Mouse (Mus musculus) CH12.LX (cell line): Measurements from ENCODE around the gene Fcgr2b.

Experiments used
- ELF1 ChIP-seq: IDR thresholded peaks from 2 replicates; pipeline ENCODE4 v1.6.1; 2014; ENCODE audit warnings: low read depth, mild to moderate bottlenecking, inconsistent platforms, low read length, improper control_type of control experiment
- PAX5 ChIP-seq: IDR thresholded peaks from 2 replicates; pipeline ENCODE4 v1.6.1; 2012; ENCODE audit warnings: low read length, inconsistent platforms, mixed read lengths
- POLR2A ChIP-seq: IDR thresholded peaks from 2 replicates; pipeline ENCODE4 v1.6.1; 2011; ENCODE audit warnings: low read depth, mild to moderate bottlenecking, improper control_type of control experiment, low read length
- POLR2AphosphoS2 ChIP-seq: IDR thresholded peaks from 2 replicates; pipeline ENCODE4 v1.6.1; 2011; ENCODE audit warnings: low read depth, low read length, improper control_type of control experiment

- TF ChIP-seq ELF1 = no peak
- TF ChIP-seq POLR2AphosphoS2 = no peak
- TF ChIP-seq POLR2A = no peak
- TF ChIP-seq PAX5 = no peak
These were observed 13.3 kb upstream of the Fcgr2b start for GRCm38 (mm10) chr1:170989656-170990055.
